Mouse (Mus musculus) layer of hippocampus, postnatal 25 days (tissue): ENCODE data around the gene Opa1. TPM values are rescaled to one million over a fixed set of nuclear protein-coding genes. Genes with fewer than 3 reads are reported as not detected.

Experiments used
- DNase-seq, 2 experiments: peaks; one replicate each; pipeline ENCODE4 v3.0.0; 2022; ENCODE audit warnings: mixed read lengths in 2 of 2, low spot score in 1 of 2; ENCODE audit errors: extremely low spot score in 1 of 2
- total RNA-seq, 2 experiments: library from RNA; stranded (reverse); gene quantifications; 2 replicates each; pipeline ENCODE4 v1.2.3; 2021

Gene Opa1
- total RNA-seq, result 100 to 1,000 TPM; 102 to 107 TPM

DNA sequence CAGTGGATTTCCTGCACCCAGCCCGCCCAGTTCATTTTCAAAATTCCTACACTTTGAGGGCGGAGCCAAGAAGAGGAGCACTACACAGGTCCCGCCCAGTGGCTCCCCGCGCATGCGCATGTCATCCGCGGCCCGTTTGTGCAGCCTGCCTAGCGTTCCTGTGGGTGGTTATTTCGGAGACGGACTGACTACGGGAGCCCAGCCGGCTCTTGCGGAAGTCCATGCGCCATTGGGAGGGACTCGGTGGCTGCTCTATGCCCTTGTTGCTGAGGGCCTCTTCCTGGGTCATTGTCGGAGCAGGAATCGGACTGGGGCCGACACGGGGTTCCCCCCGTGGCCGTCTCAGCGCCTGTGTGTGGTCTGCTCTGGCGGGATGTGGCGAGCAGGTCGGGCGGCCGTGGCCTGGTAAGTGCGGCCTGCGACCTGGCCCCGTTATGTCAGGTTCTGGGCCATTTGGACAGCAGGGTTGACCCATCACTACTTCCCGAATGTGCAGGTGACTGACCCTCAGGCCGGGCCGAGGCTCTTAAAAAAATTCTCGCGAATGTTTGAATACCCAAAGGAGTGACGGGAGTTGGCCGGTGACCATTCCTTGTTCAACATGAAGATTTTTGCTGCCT is at the start of gene Opa1:
Gene Opa1 (plus strand): TSS at position 168 of the 620 bp plus-strand sequence.
- DNase-seq, result peak; percentile 95 to 100

DNA sequence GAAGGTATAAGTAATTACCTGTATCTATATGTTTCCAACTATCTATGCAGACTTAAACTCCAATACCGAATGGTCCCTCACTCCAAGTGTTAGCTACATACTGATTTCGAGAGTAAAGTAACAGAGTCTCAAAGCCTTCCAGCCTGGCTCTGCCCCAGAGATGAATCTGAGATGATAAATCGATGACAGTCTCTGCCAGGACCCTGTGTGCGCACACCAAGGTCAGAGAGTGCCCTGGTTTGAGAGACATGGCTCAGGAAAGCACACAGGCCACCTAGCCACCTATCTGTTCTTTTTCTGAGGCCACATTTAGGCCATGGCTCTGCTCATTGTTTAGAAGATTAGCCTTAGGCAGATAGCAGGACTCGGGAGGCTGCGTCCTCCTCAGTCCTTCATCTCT is 45.5 kb upstream of the Opa1 start:
- no peak for DNase-seq

DNA sequence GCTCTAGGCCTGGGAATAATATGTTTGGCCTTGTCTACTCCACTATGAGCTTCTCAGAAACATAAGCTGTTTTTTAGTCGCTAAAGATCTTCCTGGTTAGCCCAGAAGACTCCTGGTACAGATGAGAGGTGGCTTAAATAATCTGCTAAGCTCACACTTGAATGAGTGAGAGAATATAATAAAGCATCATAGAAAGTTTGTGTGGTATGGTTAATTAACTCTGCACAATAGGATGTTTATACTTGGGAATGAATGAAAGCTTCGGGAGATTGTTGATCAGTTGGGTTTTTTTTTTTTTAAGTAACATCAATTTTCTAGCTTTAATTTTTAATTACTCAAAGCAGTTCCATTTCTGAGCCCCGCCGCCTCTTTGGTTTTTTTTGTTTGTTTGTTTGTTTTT is 43.3 kb upstream of the Opa1 start:
- DNase-seq, result no peak

DNA sequence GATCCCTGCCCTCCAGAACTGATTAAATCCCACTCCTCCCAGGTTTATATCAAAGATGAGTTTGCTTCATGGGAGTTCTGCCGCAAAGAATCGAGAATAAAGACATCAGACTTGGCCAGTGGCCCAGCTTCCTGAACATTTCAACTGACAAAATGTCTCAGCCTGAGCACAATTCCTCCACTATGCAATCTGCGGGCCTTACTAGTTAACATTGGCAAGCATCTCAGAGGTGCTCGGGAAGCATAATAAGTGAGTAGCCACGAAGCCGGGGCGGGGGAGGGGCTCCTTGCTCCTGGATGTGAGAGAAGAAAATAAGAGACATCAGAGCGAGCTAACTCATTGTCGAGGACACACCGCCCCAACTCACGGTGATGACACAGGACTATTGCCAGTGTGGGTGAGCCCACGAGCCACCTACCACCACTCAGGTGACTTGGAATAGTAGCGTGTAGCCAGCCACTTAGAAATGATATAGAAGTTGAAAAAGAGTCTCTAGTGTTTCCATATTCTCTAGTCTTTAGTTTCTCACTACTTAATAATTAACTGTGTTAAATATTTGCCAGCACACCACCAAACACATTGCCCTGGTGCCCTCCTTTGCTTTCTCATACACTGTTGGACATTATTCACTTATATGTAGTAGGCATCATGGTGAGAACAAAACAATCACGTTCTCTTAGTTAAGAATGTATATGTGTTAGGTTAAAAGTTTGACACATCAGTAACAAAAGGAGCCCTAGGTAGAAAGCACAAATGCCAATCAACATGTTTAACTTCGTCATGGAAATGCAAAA is 42.5 kb upstream of the Opa1 start:
- DNase-seq, result peak in 1 of 2 experiments; percentile 32

DNA sequence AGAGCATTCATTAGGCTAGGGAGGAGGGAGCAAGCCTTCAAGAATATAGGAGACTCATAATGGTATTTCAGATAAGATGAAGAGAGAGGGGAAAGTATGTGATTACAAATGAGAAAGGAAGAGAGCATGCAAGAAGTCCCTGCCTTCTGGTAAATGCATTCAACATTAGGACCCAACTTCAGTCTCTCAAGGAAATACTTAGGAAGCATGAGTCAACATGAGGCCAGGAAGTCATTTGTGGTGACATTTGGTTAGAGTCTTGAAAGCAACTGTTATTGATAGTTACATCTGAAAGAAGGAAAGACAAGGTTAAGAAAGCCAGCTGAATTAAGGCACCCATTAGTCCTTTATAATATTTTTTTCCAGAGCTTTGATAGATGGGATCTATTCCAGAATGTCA is 39.2 kb upstream of the Opa1 start:
- no peak for DNase-seq

DNA sequence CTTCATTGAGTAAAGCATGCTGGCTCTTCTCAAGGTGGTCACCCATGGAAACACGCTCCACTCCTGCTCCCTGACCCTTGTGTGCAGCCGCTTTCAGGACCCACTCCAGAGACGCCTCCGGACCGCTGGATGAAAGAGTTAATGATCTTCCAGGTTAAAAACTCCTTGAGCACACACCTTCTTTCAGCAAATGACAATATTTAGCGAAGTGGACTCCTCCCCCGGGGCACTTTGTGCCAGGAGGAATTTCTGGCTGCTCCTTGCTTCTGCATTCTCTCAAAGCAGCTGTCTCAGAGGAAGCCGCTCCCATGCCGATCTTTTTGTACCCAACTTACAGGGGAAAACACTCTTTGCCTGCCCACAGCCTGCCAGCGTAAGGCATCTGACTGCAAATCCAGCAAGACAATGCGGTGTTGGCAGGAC is 37.9 kb upstream of the Opa1 start:
- peak in 1 of 2 experiments; percentile 14 for DNase-seq

DNA sequence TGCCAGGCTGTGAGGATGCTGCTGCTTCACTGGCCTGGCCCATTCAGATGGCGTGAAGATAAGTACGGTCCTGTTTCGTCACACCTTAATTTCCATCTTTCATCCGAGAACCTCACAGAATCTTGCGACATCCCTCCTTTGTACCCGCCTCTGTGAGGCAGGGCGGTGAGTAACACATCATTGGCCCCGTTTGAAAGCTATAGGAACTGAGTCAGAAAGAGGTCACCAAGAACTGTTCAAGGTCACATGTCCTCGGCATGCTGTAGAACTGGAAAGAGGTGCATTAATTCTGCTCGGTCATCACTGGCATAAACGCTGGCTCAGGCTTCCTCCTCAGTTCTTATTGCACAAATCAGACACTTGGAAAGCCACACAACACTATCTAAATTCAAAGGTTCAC is 34.3 kb upstream of the Opa1 start, which contains the start of gene Atp13a4:
Gene Atp13a4 (minus strand): TSS at position 36 of the 400 bp plus-strand sequence.
- DNase-seq, result no peak

DNA sequence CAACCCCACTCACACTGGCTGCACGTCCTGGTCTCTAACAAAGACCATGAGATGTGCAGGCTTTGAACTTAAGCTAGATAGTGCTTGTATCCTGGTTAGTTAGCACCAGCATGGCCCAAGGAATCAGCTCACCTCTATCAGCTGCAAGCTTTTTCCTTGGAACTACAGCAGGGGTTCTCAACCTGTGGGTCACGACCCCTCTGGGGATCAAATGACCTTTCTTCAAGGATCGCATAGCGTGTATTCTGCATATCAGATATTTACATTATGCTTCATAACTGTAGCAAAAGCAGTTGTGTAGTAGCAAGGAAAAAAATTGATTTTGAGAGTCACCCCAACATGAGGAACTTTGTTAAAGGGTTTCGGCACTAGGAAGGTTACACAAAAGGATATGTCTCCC is 19.5 kb upstream of the Opa1 start:
- DNase-seq, result no peak

DNA sequence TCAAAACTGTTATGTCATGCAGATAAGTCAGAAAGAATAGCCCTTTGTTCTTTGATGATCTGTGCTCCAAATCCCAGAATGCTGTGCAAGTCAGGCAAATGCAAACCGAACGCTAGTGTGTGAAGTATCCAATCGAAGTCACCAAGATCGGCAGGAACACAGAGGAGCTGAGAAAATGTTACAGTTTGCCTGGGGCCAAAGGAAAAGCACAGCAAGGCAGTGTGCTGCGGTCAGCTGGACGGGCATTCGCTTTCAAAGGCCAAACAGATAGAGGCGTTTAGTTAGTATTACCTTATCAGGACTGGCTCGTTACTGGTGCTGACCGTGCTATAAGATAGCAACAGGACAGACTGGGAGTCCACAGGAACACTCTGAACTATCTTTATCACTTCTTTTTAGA is 18.7 kb upstream of the Opa1 start:
- no peak for DNase-seq

DNA sequence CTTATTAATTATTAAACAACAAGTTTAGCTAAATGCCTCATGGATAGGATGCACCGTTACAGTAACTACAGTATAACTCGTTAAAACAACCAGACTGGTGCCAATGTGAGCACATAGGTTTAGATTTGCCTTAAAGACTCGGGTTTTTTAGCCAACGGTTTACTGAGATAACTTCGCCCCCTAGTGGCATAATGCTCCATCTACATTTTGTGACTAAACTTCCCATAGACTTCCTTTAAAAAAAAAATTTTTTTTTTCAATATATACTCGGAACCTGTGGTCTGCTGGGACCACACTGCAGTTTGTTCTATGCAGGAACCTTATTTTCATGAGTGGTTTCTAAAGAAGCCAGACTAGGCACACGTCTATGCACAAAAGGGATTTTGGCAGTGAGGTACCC is 18.3 kb upstream of the Opa1 start:
- DNase-seq, result peak in 1 of 2 experiments; percentile 41

DNA sequence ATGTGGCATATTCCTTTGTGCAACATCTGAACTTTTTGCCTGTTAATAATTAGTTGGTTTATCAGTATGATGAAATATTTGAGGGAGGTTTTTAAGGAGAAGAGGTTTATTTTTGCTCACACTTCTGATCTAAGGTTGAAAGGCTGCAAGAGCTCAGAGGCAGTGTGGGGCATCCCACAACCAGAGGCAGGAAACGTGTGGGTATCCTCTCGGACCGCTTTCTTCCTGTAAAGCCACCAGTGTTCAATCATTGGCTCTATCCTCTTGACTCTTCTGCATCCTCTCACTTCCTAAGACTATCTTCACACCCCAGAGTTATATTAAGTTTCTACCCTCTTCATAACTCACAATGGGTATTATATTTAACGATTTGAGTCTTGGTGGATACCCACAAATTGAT is 5.1 kb upstream of the Opa1 start:
- no peak for DNase-seq

DNA sequence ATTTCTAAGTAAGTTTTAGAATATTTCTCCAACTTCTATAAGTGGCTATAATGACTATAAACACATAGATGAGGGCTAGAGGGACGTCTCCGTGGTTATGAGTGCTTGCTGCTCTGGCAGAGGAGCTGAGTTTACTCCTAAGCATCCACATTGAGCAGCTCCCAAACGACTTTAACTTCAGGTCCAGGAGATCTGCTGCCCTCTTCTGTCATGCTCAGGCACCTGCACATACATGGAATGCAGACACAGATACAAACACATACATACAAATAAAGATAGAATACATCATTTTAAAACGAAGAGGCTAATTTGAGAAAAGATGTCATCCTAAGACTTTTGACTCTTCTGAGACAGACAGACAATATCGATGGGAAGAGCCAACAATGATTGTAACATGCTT is 3.5 kb upstream of the Opa1 start:
- DNase-seq, result no peak

DNA sequence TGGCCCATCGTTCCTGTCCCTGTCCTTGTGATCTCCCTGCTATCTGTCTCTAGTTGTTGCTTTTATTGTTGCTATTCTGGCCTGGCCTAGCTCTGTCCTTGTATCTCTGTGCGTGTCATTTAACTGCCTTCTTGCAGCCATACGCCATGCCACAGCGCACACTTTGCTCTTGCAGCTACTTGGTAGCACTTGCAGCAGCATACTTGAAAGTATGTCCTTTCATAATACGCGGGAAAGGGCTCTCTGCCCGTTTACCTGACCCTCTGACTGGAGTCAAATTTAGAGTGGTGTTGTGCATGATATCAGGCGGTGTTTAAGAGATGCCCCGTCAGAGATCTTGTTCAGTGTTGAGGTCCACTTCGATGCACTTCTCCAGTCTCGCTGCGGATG is 648 bp downstream of the Opa1 start:
- DNase-seq, result peak in 1 of 2 experiments; percentile 9

DNA sequence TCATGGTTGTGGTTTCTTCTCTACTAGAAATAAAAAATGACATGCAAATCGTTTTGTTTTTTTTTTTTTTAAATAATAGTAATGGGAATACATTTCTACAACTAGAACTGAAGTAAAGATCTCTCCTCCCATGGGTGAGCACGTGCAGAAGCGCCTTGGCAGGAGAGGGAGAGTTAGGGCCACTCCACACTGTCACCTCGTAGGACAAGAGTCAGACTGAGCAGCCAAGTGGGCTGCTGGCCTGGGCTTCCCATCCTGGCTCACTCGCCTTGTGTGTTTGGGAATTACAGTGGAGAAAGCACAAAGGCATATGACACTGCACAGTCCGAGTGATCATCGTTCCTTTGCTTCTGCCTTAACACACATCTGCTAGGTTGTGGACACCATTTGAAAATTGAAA is 13.0 kb downstream of the Opa1 start:
- no peak for DNase-seq

DNA sequence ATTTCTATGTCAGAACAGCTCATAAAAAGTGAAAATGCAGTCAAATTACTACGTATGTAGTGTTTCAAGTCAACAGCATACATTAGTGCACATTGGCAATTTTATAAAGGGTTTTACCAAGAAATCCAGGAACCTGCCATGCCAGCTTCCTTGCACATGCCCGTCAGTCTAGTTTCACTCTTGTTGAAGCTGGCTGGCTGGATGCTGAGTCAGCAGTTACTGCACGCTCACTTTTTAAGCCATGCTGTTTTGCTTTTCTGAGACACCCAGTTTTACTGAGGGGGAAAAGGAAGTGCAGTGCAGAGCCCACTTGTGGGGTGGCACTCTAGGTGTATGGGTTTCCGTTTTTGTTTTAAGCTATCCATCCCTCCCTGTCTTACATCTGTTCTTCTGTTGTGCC is 18.0 kb downstream of the Opa1 start:
- no peak for DNase-seq

DNA sequence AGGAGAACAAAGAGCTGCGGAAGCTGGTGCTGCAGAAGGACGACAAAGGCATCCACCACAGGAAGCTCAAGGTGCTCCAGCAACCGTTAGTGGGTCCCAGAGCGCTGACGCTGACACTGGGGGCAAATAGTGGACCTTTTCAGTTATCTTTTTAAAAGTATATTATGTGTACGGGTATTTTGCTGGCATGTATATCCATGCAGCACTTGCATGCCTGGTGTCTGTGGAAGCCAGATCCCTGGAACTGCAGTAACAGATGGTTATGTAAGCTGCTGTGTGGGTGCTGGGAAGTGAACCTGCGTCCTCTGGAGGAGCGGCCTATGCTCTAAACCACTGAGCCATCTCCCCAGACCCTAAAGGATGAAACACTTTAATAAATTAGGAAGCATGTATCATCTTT is 26.4 kb downstream of the Opa1 start:
- peak; percentile 18 to 31 for DNase-seq

DNA sequence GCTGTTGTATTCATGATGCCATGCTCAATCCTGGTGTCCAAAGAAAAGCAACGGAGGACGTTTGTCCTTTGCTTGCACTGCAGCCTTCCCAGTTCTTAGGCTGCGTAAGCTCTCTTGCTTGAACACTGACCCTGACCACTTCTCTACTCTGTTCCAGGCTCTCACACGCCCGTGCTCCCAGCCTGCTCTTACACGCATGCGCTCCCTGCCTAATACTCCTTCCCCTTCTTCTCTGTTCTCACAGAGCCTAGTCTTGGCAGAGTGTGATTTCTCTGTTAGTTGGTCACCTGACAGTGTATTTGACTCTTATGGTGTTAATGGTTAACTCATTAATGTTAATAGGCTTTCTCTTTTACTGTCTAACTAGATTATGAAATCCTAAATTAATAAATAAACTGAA is 28.0 kb downstream of the Opa1 start:
- no peak for DNase-seq

DNA sequence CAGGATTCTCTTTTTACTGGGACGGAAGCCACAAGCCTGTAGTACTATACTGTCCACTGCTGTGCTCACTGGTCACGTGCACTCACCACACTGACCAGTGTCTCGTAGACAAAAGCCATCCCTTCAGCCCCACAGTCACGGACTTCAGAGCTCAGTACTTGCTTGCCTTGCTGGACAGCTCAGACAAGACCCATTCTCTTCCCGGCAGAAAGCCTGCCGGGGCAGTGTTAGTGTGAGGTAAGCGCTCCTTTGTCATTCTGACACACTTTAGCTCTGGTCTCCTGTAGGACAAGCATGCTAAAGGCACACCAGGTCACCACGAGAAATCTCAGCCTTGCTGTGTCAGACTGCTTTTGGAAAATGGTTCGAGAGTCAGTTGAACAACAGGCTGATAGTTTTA is 35.6 kb downstream of the Opa1 start:
- DNase-seq, result no peak

DNA sequence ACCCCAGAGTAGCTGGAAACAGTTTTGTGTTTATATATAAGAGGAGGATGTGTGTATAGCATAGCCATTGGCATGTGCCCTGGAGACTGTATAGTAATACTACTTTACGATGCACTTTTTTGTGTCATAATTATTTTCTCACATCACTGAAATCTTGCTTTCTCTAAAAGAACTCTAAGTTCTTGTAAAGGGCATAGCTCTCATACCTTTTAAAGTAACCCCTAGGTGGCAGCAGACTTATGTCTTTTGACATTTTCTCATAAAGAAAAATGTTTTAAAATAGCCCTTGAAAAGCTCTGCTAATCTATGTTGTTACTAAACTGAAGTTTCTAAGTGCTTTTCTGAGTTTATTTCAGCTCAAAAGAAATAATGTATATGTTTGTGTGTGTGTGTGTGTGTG is 49.9 kb downstream of the Opa1 start:
- no peak for DNase-seq

DNA sequence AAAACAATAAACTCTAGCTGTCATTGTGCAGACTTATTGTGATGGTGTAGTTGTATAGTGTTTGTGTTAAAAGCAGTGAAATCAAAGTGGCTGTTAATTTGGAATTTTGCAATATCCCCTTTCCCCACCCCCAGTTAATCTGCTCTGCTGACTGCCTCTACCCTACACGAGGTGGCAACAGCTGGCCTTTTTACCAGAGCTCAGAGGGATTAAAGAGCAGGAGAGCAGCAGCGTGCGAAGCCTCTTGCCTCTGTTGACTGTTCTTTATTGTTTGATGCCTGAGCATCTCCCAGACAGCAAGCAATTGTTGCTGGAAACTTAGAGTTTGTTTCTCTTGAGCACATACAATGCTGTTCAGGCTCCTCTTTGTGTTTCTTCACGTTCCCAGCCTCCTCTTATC is 56.6 kb downstream of the Opa1 start:
- no peak for DNase-seq

DNA sequence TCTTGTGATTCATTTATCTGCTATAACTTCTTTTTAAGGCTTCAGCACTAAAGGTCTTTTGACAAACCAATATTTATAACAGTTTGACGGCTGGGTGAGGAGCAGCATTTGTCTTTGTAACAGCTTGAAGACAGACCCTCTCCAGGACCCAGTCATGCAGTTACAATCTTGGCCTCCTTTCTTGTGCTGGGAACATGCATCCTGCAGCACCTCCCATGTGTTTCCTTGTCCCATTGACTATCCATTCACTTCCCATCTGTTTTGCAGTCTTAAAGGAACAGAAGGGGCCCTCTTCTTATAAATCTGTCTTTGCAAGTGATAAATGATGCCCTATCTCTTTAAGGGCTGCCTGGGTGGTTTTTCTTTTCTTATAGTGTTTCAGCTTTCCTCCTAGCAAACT is 63.2 kb downstream of the Opa1 start:
- DNase-seq, result no peak

DNA sequence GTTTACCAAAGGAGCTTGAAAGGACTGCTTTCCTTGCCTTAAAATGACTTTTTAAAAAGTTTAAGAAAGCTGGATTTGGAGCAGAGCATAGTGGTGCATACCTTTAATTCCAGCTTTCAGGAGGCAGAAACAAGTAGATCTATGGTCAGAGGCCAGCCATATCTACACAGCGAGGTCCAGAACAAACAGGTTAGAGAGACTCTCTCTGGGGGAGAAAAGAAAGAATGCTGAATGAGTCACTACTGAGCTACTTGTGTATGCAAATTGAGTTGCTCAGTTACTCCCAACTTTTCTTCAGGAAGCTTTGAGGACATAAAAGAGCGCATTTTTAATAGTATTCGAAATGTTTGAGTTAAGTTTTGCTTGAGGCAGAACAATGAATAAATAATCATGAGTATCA is 65.7 kb downstream of the Opa1 start:
- no peak for DNase-seq
